Mouse (Mus musculus): ENCODE results near the gene Nptx1. TPM values are rescaled to one million over a fixed set of nuclear protein-coding genes. Genes with fewer than 3 reads are reported as not detected.

Gene Nptx1
- polyA plus RNA-seq, 1 experiment from 2014 or later = 1.2 TPM

DNA sequence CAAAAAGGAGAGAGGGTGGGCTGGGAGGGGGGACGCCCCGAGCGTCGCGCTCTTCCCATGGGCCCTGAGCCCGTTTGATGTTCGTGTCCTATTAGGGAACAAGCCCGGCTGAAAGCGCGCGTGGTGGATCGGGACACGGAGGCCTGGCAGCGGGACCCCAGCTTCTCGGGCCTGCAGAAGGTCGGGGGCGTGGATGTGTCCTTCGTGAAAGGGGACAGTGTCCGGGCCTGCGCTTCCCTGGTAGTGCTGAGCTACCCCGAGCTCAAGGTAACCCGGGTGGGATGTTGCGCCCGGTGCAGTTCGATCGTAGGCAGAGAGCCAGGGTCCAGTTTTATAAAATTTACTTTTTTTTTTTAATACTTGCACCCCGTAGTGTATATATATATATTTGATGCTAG is 55.9 kb downstream of the Nptx1 start:
- Histone ChIP-seq H3K4me2 (ENCODE audit: low read depth, low read length) (peak overlapping the region; percentile 80), H3K4me1 (replicated peaks; ENCODE audit: control insufficient read depth, insufficient read depth, low read length) (peaks cover 6% of the 10 kb centered on the region), H3K27ac (ENCODE audit: low read length) (peak overlapping the region; percentile 88), H3K9ac (ENCODE audit: low read length) (peak overlapping the region; percentile 91), H3K4me3 (ENCODE audit: low read length) (peak overlapping the region; percentile 80), H3K27me3 (ENCODE audit: control insufficient read depth, insufficient read depth, low read depth, low read length) (no peaks in the 10 kb centered on the region), H3K9me3 (ENCODE audit: control insufficient read depth, low read length) (no peaks in the 10 kb centered on the region), H3K36me3 (ENCODE audit: control insufficient read depth, insufficient read depth, low read length) (peaks cover 4% of the 10 kb centered on the region; the same call in 1 of the 2 replicates)
- ATAC-seq (ENCODE audit: low read depth) = peak; percentile 19; the same call in 1 of the 2 replicates
- whole genome bisulfite sequencing = 4% methylated on average over 27 of the region's 27 CpGs

DNA sequence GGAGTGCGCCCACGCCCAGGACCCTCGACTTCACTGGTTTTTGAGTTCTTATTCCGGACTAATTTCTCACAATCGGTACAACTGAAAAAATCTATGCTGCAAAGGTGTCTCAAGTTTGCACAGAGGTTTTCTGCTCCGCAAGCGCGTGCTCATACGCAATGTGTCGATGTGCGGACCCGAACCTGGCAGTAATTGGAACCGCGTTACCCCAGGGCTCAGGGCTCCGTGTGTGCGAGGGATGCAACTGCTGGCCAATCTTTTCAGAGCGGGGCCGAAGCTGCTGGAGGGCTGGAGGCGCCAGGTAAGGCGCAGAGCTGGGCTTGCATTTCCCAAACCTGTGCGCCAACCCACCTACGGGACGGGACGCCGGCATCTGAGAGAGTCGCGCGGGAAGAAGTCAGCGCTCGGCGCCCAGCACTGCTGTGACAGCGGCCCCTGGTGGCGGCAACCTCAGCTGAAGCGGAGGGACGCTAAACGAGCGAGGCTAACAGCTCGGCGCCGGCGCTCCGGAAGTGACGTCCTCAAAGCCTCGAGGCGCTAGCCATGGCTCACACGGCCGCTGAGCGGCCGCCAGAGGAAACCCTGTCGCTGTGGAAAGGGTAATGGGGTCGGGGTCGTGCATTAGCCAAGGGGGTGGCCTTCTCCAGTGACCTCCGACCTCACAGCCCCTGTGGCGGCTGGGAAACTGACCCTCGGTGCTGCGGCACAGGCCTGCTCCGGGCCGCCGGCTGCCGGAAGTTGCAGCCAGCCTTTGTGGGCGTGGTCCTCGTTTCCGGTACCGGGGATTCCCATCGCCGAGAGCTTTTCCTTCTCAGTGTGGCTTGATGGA is 56.5 kb downstream of the Nptx1 start, which contains the start of gene Endov:
Gene Endov, plus strand, starts transcription at position 487 of the 829 bp plus-strand sequence.
- Histone ChIP-seq H3K27ac (ENCODE audit: low read length) (peak within 1 kb of the TSS; percentile 88), H3K9ac (ENCODE audit: low read length) (peak within 1 kb of the TSS; percentile 91), H3K36me3 (ENCODE audit: control insufficient read depth, insufficient read depth, low read length) (peaks cover 5% of the 10 kb centered on the region; the same call in 1 of the 2 replicates), H3K4me1 (replicated peaks; ENCODE audit: control insufficient read depth, insufficient read depth, low read length) (peaks cover 6% of the 10 kb centered on the region), H3K4me2 (ENCODE audit: low read depth, low read length) (peak within 1 kb of the TSS; percentile 80), H3K9me3 (ENCODE audit: control insufficient read depth, low read length) (no peaks in the 10 kb centered on the region), H3K4me3 (ENCODE audit: low read length) (peak within 1 kb of the TSS; percentile 80), H3K27me3 (ENCODE audit: control insufficient read depth, insufficient read depth, low read depth, low read length) (no peaks in the 10 kb centered on the region)
- ATAC-seq (ENCODE audit: low read depth) = peak; percentile 98
- under 1% methylated on average over 62 of the region's 66 CpGs for WGBS

Other genes starting within 250 kb of the Nptx1 start
- gene Eif4a3, start 247.7 kb downstream of the Nptx1 start, polyA plus RNA-seq (2015; fragmentation: Nextera tagmentation; extraction: Ambion mirVana) = 330 and 339 TPM in 2 replicates
- gene Card14, start 240.0 kb downstream of the Nptx1 start, polyA plus RNA-seq (2015; fragmentation: Nextera tagmentation; extraction: Ambion mirVana) = 0.05 TPM in 1 of 2 replicates, not detected in the other
- 6.7 and 8.4 TPM in 2 replicates for gene Sgsh, start 192.2 kb downstream of the Nptx1 start, polyA plus RNA-seq (2015; fragmentation: Nextera tagmentation; extraction: Ambion mirVana)
- 12.4 and 12.6 TPM in 2 replicates for gene Slc26a11, start 192.2 kb downstream of the Nptx1 start, polyA plus RNA-seq (2015; fragmentation: Nextera tagmentation; extraction: Ambion mirVana)
- gene Rnf213, start 154.7 kb downstream of the Nptx1 start, polyA plus RNA-seq (2015; fragmentation: Nextera tagmentation; extraction: Ambion mirVana) = 6.8 and 7.5 TPM in 2 replicates
- gene Endov, start 56.4 kb downstream of the Nptx1 start, polyA plus RNA-seq (2015; fragmentation: Nextera tagmentation; extraction: Ambion mirVana) = 16.0 and 17.9 TPM in 2 replicates
- gene Rptor, start 55.2 kb upstream of the Nptx1 start, polyA plus RNA-seq (2015; fragmentation: Nextera tagmentation; extraction: Ambion mirVana) = 7.1 TPM in 2 replicates

All from lung, embryonic 16.5 days (tissue).